Comparison of ENCODE assay signal across 15 mouse cellular contexts in genomic region chr6:74870626-74871320, GRCm38 (mm10).
A peak's percentile ranks its signal among the peaks of the same experiment; 100 is the strongest.
DNase-seq lines count a peak whose midpoint lies in the region; ATAC-seq lines count a peak whose summit lies in the region.
"Had no signal": no experiment of that assay in that cellular context is flagged by ENCODE, and none has a peak within 500 bp of the region (broad histone marks: within the 10 kb centered on the region; RNA-seq: fewer than 3 reads in every experiment).

No protein-coding gene starts in this region.

- H3K4me1 ChIP-seq in midbrain, embryonic 14.5 days (ENCODE audit: control insufficient read depth, insufficient read depth, low read length): no peaks in the 10 kb centered on the region
- H3K4me1 ChIP-seq in midbrain, embryonic 11.5 days (ENCODE audit: control insufficient read depth, insufficient read depth, low read length): no peaks in the 10 kb centered on the region
- H3K4me1 ChIP-seq in hindbrain, embryonic 14.5 days (replicated peaks; ENCODE audit: control insufficient read depth, insufficient read depth, low read length): 0 out of 2 replicates have a peak, but pooled peaks cover 8% of the 10 kb centered on the region
- H3K4me1 ChIP-seq: limb, embryonic 12.5 days; megakaryocyte, embryonic 14.5 days had no signal

- peak; percentile 66; the same call in 1 of the 2 replicates for ATAC-seq in cerebellum, adult (ENCODE audit: insufficient number of reproducible peaks, low FRiP score, low TSS enrichment)
- no peak; the same call in 1 of the 2 replicates for ATAC-seq in midbrain, embryonic 14.5 days (ENCODE audit: low FRiP score, low TSS enrichment)
- ATAC-seq in midbrain, embryonic 11.5 days (ENCODE audit: low FRiP score): no peak
- ATAC-seq in hindbrain, embryonic 14.5 days (ENCODE audit: low FRiP score): peak; percentile 40; the same call in 1 of the 2 replicates

- no peaks in the 10 kb centered on the region for H3K36me3 ChIP-seq in midbrain, embryonic 14.5 days (ENCODE audit: control insufficient read depth, insufficient read depth, low read length)
- no peaks in the 10 kb centered on the region for H3K36me3 ChIP-seq in midbrain, embryonic 11.5 days (ENCODE audit: control insufficient read depth, insufficient read depth, low read length)
- no peaks in the 10 kb centered on the region for H3K36me3 ChIP-seq in hindbrain, embryonic 14.5 days (replicated peaks; ENCODE audit: control insufficient read depth, insufficient read depth)
- H3K36me3 ChIP-seq: limb, embryonic 12.5 days had no signal

- no peak overlapping the region for H3K4me2 ChIP-seq in midbrain, embryonic 14.5 days (ENCODE audit: low read length)
- H3K4me2 ChIP-seq in midbrain, embryonic 11.5 days: no peak overlapping the region
- H3K4me2 ChIP-seq in hindbrain, embryonic 14.5 days (replicated peaks): no peak overlapping the region
- H3K4me2 ChIP-seq: limb, embryonic 12.5 days had no signal

- no peaks in the 10 kb centered on the region for H3K27me3 ChIP-seq in midbrain, embryonic 14.5 days (ENCODE audit: control insufficient read depth, insufficient read depth, low read length)
- H3K27me3 ChIP-seq in midbrain, embryonic 11.5 days (ENCODE audit: control insufficient read depth, insufficient read depth, low read length): no peaks in the 10 kb centered on the region
- no peaks in the 10 kb centered on the region for H3K27me3 ChIP-seq in hindbrain, embryonic 14.5 days (ENCODE audit: control insufficient read depth, insufficient read depth, low read length)
- H3K27me3 ChIP-seq: limb, embryonic 12.5 days; megakaryocyte, embryonic 14.5 days had no signal

- WGBS in midbrain, embryonic 14.5 days: 50% methylated on average over 8 of the region's 8 CpGs
- 76% methylated on average over 8 of the region's 8 CpGs for WGBS in midbrain, embryonic 11.5 days
- WGBS in hindbrain, embryonic 14.5 days: 47% methylated on average over 8 of the region's 8 CpGs

- DNase-seq in cerebellum, postnatal 4 days (ENCODE audit: low spot score in 2 of 2): no peak
- peak; percentile 20 for DNase-seq in midbrain, embryonic 14.5 days
- DNase-seq in midbrain, embryonic 11.5 days (ENCODE audit: low spot score, missing footprints): no peak
- DNase-seq in hindbrain, embryonic 14.5 days (ENCODE audit: low spot score): peak; percentile 33
- no peak for DNase-seq in kidney, postnatal 4 days
- DNase-seq in lung, adult 18-20 months: no peak
- DNase-seq in testis, postnatal 10 days (ENCODE audit: low spot score): no peak
- DNase-seq: adrenal gland, postnatal 10 days; kidney, adult 8-10 months; lung, postnatal 10 days had no signal

- H3K27ac ChIP-seq in midbrain, embryonic 14.5 days (replicated peaks; ENCODE audit: low read depth, low read length): peak overlapping the region; percentile 22; the same call in 1 of the 2 replicates
- no peak overlapping the region for H3K27ac ChIP-seq in midbrain, embryonic 11.5 days (ENCODE audit: low read depth, low read length)
- H3K27ac ChIP-seq in hindbrain, embryonic 14.5 days: peak overlapping the region; percentile 67
- H3K27ac ChIP-seq: left cerebral cortex, adult 2 months; limb, embryonic 12.5 days; liver, embryonic 14.5 days had no signal

- H3K9ac ChIP-seq in midbrain, embryonic 14.5 days (replicated peaks; ENCODE audit: low read length): no peak overlapping the region
- no peak overlapping the region for H3K9ac ChIP-seq in midbrain, embryonic 11.5 days (ENCODE audit: low read length)
- no peak overlapping the region for H3K9ac ChIP-seq in hindbrain, embryonic 14.5 days
- H3K9ac ChIP-seq: limb, embryonic 12.5 days; liver, embryonic 14.5 days had no signal

- no peaks in the 10 kb centered on the region for H3K9me3 ChIP-seq in midbrain, embryonic 14.5 days (ENCODE audit: control insufficient read depth, low read length)
- no peaks in the 10 kb centered on the region for H3K9me3 ChIP-seq in midbrain, embryonic 11.5 days (ENCODE audit: control insufficient read depth, low read length)
- H3K9me3 ChIP-seq in hindbrain, embryonic 14.5 days (ENCODE audit: control insufficient read depth, low read length): no peaks in the 10 kb centered on the region
- H3K9me3 ChIP-seq: limb, embryonic 12.5 days; megakaryocyte, embryonic 14.5 days had no signal

- no peak overlapping the region for H3K4me3 ChIP-seq in midbrain, embryonic 14.5 days (replicated peaks; ENCODE audit: low read depth, low read length)
- no peak overlapping the region for H3K4me3 ChIP-seq in midbrain, embryonic 11.5 days (ENCODE audit: low read depth, low read length)
- H3K4me3 ChIP-seq in hindbrain, embryonic 14.5 days (replicated peaks; ENCODE audit: low read length): no peak overlapping the region
- H3K4me3 ChIP-seq: left cerebral cortex, adult 2 months; limb, embryonic 12.5 days; megakaryocyte, embryonic 14.5 days had no signal

Comparison
In these comparisons a context has a peak if more than half of its experiments do, and no peak if none do; other contexts are left out.
1. DNase-seq: peak in midbrain, embryonic 14.5 days (single experiment) and hindbrain, embryonic 14.5 days (single experiment); none in cerebellum, postnatal 4 days (0 of 2), midbrain, embryonic 11.5 days (single experiment), kidney, postnatal 4 days (0 of 2), lung, adult 18-20 months (0 of 2) and testis, postnatal 10 days (single experiment).
2. ATAC-seq: peak in cerebellum, adult (single experiment) and hindbrain, embryonic 14.5 days (single experiment); none in midbrain, embryonic 14.5 days (single experiment) and midbrain, embryonic 11.5 days (single experiment).